Mouse (Mus musculus) kidney, adult 11 months (tissue): ENCODE measurements around the gene Adamts9.

Experiments
- DNase-seq: peaks from one replicate; pipeline ENCODE4 v3.0.0; 2022

Adamts9 gene

DNA sequence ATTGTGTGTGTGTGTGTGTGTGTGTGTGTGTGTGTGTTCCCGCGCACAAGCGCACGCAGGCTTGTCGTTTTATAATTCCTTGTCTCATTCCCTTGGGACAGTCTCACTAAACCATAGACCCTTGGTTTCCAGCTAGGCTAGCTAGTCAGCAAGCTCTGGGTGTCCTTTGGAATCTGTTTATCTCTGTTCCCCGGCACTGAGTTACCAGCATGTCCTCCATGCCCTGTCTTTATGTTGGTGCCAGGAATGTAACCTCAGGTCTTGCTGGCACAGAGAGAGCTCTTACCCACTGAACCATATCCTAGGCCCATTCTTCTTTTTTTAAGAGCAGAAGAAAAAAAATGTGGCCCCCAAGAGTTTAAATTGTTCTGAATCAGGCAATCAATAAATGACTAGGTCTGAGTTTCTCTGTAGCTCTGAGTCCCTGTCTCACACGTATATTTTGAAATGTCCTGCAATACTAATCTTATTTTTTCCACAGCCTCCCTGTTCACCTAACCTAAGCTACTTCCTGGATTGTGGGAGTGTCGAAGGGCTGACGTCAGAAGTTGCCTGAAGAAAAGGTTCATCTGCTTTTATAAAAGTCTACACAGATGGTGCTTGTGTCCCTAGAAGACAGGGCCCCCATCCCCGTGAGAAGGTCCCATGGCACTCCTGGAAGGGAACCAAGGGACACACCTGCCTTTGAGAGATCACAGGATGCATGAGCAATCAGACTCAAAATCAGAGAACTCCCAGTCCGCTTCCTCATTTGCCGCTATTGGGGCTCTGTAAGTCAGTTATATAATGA, 84.4 kb downstream of the Adamts9 start:
- DNase-seq = peak; percentile 68

GRCm38 (mm10) chr6:92857761-92858160, 85.5 kb downstream of the Adamts9 start:
- DNase-seq = no peak

DNA sequence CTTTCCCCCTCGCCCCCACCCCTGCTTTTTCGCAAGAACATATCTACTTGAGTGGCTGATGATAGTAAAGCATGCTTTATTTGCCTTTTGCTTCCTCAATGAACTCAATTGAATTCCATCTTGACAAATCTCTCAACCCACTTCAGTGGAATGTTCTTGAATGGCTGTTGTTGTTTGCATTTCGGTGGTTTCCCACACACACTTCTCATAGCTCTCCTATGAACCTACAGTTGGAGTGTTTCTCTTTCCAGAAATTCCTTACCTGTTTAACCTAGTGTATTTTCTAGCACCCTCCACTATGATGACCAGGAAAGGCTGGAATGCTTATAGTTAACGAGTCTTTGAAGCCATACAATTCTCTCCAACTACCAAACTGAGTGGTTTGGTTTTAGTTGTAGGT, 88.4 kb downstream of the Adamts9 start:
- DNase-seq = no peak

GRCm38 (mm10) chr6:92850250-92850649, 93.0 kb downstream of the Adamts9 start:
- peak; percentile 54 for DNase-seq

DNA sequence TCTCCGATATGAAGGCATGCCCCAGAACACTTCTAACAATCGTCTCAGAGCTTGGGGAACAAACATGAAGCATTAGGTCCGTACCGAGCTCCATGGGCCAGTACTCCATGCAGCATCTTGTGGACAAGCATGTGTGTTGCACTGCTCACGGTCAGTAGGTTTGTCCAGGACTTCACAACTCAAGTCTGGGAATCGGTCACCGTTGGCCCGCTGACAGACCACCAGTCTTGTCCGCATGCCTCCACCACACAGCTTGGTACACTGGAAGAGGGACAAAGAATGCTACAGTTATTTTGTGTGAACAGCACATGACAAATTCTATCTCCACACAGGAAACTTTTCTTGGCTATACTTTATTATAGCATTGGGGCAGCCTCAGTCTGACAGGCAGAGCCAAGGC, 94.1 kb downstream of the Adamts9 start:
- no peak for DNase-seq

GRCm38 (mm10) chr6:92846614-92847013, 96.7 kb downstream of the Adamts9 start:
- DNase-seq = no peak

GRCm38 (mm10) chr6:92845898-92846297, 97.4 kb downstream of the Adamts9 start:
- no peak for DNase-seq

- DNase-seq = no peak
These were observed 99.8 kb downstream of the Adamts9 start for GRCm38 (mm10) chr6:92843474-92843873.

- no peak for DNase-seq
These were observed 101.3 kb downstream of the Adamts9 start for GRCm38 (mm10) chr6:92842000-92842399.

GRCm38 (mm10) chr6:92831106-92831505, 112.2 kb downstream of the Adamts9 start:
- DNase-seq = no peak

- no peak for DNase-seq
These were observed 114.1 kb downstream of the Adamts9 start for GRCm38 (mm10) chr6:92829148-92829547.

- DNase-seq = no peak
These were observed 115.9 kb downstream of the Adamts9 start for GRCm38 (mm10) chr6:92827360-92827759.

DNA sequence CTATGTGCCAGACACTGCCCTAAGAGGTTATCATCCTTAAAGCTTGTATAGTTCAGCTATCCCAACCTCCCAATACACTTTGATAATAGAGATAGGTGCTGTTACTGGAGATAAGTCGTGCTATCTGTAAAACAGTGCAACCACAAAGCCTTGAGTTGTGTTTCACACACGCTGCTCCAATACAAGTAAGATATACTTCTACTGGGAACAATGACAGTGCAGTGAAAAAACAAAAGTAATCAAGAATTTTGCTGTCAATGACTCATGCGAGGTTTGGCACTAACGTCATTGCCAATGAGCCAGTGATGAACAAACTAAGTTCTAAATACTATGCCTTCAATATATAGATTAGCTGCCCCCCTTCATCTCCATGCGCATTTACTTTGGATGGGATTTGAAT, 116.7 kb downstream of the Adamts9 start:
- no peak for DNase-seq

- peak; percentile 51 for DNase-seq
These were observed 119.3 kb downstream of the Adamts9 start for GRCm38 (mm10) chr6:92823991-92824390.

- no peak for DNase-seq
These were observed 121.3 kb downstream of the Adamts9 start for GRCm38 (mm10) chr6:92822006-92822405.

DNA sequence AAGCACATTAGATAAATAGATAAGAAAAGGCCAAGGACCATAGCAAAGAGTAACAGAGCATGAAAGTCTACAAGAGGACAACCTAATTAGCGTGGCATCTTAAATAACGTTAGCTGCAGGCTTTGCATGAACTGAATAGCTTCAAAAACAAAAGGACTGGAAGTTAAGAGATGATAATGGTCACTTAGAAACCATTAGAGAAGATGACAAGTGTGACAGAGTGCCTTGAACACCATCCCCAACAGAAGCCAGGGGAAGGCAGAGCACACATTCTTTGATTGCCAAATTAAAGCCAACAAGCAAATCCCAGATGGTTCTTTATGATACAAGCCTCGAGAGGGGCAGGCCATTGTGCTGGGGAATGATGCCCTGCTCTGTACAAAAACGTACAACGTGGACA, 121.7 kb downstream of the Adamts9 start:
- no peak for DNase-seq

- no peak for DNase-seq
These were observed 125.6 kb downstream of the Adamts9 start for GRCm38 (mm10) chr6:92817661-92818060.

- DNase-seq = peak; percentile 11
These were observed 127.0 kb downstream of the Adamts9 start, which contains the start of gene A730049H05Rik for GRCm38 (mm10) chr6:92816311-92816751. Gene A730049H05Rik (plus strand): TSS chr6:92816478.

- peak; percentile 24 for DNase-seq
These were observed 130.5 kb downstream of the Adamts9 start for GRCm38 (mm10) chr6:92812702-92813370.

DNA sequence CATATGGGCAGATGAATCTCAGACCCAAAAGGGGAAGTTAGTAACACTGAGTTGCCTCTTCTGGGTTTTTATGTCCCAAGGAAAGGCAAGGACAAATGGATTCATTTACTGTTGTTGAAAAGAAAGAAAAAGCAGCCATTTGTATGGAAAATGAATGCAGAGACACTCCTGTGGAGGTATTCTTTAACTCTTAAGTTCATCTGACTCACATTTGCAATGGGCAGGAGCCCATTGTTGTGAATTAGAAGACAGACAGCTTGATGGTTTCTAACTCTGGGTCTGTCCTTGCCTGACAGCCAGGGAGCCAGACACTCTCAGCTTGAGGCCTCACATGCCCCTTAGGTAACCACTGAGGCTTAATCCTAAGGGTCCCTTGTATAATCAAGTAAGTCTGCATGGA, 131.7 kb downstream of the Adamts9 start:
- DNase-seq = no peak

GRCm38 (mm10) chr6:92810628-92811027, 132.7 kb downstream of the Adamts9 start:
- DNase-seq = no peak

DNA sequence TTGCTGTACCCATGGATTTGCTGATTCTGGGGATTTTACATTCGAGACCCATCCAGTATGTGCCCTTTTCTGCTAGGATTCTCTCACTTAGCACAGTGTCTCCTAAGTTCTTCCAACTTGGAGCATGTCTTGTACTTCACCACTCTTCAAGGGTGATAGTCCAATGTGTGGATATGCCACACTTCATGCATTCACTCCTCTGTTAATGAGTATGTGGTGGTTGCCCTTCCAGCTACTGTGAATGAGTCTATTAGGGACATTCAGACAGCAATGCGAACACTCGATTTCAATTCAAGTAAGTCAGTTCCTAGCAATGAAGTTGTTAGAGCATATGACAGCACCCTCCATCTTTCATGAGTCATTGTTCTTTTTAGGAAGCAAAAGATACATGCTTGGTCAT, 133.5 kb downstream of the Adamts9 start:
- DNase-seq = peak; percentile 59

DNA sequence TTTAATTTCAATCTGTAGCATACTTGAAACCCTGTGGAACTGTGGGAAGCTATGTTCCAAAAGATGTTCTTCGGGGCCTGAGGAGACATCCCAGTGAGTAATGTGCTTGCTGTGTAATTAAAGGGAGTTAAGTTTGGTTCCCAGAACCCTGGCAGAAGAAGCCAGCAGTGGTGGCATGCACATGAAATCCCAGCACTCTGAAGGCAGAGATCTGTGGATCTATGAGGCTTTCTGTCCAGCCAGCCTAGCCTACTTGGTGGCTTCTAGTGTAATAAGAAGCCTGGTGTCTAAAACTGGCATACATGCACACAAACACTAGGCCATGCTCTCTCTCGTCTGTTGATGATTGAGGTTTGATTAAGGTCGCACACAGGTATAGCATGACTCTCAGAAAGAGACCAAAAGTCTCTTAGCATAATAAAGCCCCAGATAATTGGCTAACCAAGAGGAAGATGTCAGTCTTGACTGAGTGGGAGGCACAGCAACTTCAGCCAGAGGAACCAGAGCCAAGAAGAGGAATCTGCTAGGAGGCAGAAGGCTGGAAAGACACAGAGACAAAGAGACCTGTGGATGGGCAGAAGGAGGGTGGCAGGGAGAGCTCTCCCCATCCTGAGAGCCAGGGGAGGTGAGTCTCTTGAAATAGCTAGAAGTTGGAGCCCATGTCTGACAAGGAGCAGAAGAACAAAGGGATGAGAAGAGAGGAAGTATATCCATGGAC, 138.9 kb downstream of the Adamts9 start:
- DNase-seq = no peak

- DNase-seq = no peak
These were observed 140.1 kb downstream of the Adamts9 start for GRCm38 (mm10) chr6:92803213-92803612.
